Mouse (Mus musculus): ENCODE measurements around the gene Pced1a. TPM values are rescaled to one million over a fixed set of nuclear protein-coding genes. Genes with fewer than 3 reads are reported as not detected.

Pced1a gene
- polyA plus RNA-seq, 1 experiment, result 17.7 TPM

- TF ChIP-seq GATA1 (IDR thresholded peaks at IDR 0.05; ENCODE audit: low read length), result no peak
Measured at GRCm38 (mm10) chr2:130449021-130449793, 24.7 kb upstream of the Pced1a start.

GRCm38 (mm10) chr2:130448449-130448848, 23.9 kb upstream of the Pced1a start:
- no peak for TF ChIP-seq GATA1 (IDR thresholded peaks at IDR 0.05; ENCODE audit: low read length)

- no peak for TF ChIP-seq GATA1 (IDR thresholded peaks at IDR 0.05; ENCODE audit: low read length)
Measured at GRCm38 (mm10) chr2:130442162-130442561, 17.7 kb upstream of the Pced1a start.

GRCm38 (mm10) chr2:130439840-130440480, 15.5 kb upstream of the Pced1a start:
- no peak for TF ChIP-seq GATA1 (IDR thresholded peaks at IDR 0.05; ENCODE audit: low read length)

- TF ChIP-seq GATA1 (IDR thresholded peaks at IDR 0.05; ENCODE audit: low read length), result no peak
Measured at GRCm38 (mm10) chr2:130438861-130439260, 14.4 kb upstream of the Pced1a start.

- no peak for TF ChIP-seq GATA1 (IDR thresholded peaks at IDR 0.05; ENCODE audit: low read length)
Measured at GRCm38 (mm10) chr2:130436769-130437168, 12.3 kb upstream of the Pced1a start.

GRCm38 (mm10) chr2:130433152-130433551, 8.7 kb upstream of the Pced1a start:
- no peak for TF ChIP-seq GATA1 (IDR thresholded peaks at IDR 0.05; ENCODE audit: low read length)

GRCm38 (mm10) chr2:130432157-130432556, 7.7 kb upstream of the Pced1a start:
- no peak for TF ChIP-seq GATA1 (IDR thresholded peaks at IDR 0.05; ENCODE audit: low read length)

GRCm38 (mm10) chr2:130430484-130430883, 6.0 kb upstream of the Pced1a start:
- no peak for TF ChIP-seq GATA1 (IDR thresholded peaks at IDR 0.05; ENCODE audit: low read length)

- no peak for TF ChIP-seq GATA1 (IDR thresholded peaks at IDR 0.05; ENCODE audit: low read length)
Measured at GRCm38 (mm10) chr2:130429851-130430250, 5.3 kb upstream of the Pced1a start.

- TF ChIP-seq GATA1 (IDR thresholded peaks at IDR 0.05; ENCODE audit: low read length), result no peak
Measured at GRCm38 (mm10) chr2:130425112-130425511, 611 bp upstream of the Pced1a start.

GRCm38 (mm10) chr2:130423397-130424125, 940 bp downstream of the Pced1a start:
- no peak for TF ChIP-seq GATA1 (IDR thresholded peaks at IDR 0.05; ENCODE audit: low read length)

- TF ChIP-seq GATA1 (IDR thresholded peaks at IDR 0.05; ENCODE audit: low read length), result no peak
Measured at GRCm38 (mm10) chr2:130421781-130422620, 2.5 kb downstream of the Pced1a start.

- no peak for TF ChIP-seq GATA1 (IDR thresholded peaks at IDR 0.05; ENCODE audit: low read length)
Measured at GRCm38 (mm10) chr2:130414094-130414856, 10.2 kb downstream of the Pced1a start.

GRCm38 (mm10) chr2:130412775-130413174, 11.7 kb downstream of the Pced1a start:
- no peak for TF ChIP-seq GATA1 (IDR thresholded peaks at IDR 0.05; ENCODE audit: low read length)

Data from G1E-ER4 (cell line).